Mouse (Mus musculus): Measurements from ENCODE around the gene Tspan4. TPM values are rescaled to one million over a fixed set of nuclear protein-coding genes. Genes with fewer than 3 reads are reported as not detected.
A peak's percentile ranks its signal among the peaks of the same experiment; 100 is the strongest.
"Not testable (repeated sequence)": the region's sequence is repeated elsewhere in the genome, so short reads cannot be mapped to it uniquely, and the experiment has no call there.

The Tspan4 gene
- polyA plus RNA-seq, 1 experiment from 2014 or later, result 65.0 TPM

DNA sequence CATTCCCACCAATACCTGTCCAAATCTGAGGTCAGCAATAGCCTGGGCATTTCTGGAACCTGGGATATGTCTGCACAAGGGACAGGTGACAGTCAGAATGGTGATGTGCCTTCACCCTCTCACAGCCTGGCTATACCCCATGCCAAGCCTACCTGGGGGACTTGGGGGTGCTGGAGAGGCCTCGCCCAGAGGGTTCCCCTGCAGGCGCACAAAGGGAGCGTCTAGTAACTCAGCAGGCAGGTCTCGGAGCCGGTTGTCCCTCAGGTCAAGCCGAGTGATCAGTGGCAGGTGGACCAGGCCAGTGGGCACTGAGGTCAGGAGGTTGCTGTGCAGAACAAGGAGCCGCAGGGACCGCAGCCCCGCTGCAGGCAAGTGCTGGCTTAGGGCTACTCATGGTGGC is 33.6 kb upstream of the Tspan4 start:
- Histone ChIP-seq H3K4me2 (ENCODE audit: low read length) (no peak overlapping the region), H3K4me3 (ENCODE audit: control insufficient read depth in 1 of 2, insufficient read depth in 1 of 2, low read depth in 1 of 2, low read length in 2 of 2) (no peak overlapping the region), H3K4me1 (ENCODE audit: control insufficient read depth in 2 of 2, insufficient read depth in 2 of 2, low read length in 2 of 2) (peaks cover 22 to 25% of the 10 kb centered on the region in 2 experiments), H3K36me3 (ENCODE audit: control insufficient read depth, insufficient read depth, low read length) (peaks cover 32% of the 10 kb centered on the region), H3K27me3 (ENCODE audit: control insufficient read depth, insufficient read depth, low read length) (no peaks in the 10 kb centered on the region), H3K27ac (replicated peaks in 1 of 2; ENCODE audit: control insufficient read depth in 1 of 2, insufficient read depth in 1 of 2, low read depth in 2 of 2, low read length in 2 of 2) (no peak overlapping the region), H3K9ac (ENCODE audit: low read length) (no peak overlapping the region), H3K9me3 (ENCODE audit: control insufficient read depth, low read length) (no peaks in the 10 kb centered on the region)
- WGBS, result 95% methylated on average over 9 of the region's 9 CpGs
- no peak for ATAC-seq (ENCODE audit: insufficient number of reproducible peaks, insufficient read depth, low FRiP score, low read depth)

GRCm38 (mm10) chr7:141442199-141442598 is 32.8 kb upstream of the Tspan4 start:
- no peaks in the 10 kb centered on the region for H3K27me3 ChIP-seq (ENCODE audit: control insufficient read depth, insufficient read depth, low read length)
- ATAC-seq (ENCODE audit: insufficient number of reproducible peaks, insufficient read depth, low FRiP score, low read depth), result no peak
- no peak overlapping the region for H3K4me3 ChIP-seq (ENCODE audit: control insufficient read depth in 1 of 2, insufficient read depth in 1 of 2, low read depth in 1 of 2, low read length in 2 of 2)
- WGBS, result 92% methylated on average over 13 of the region's 13 CpGs
- peaks cover 21% of the 10 kb centered on the region in 2 experiments for H3K4me1 ChIP-seq (ENCODE audit: control insufficient read depth in 2 of 2, insufficient read depth in 2 of 2, low read length in 2 of 2)
- H3K36me3 ChIP-seq (ENCODE audit: control insufficient read depth, insufficient read depth, low read length), result peaks cover 32% of the 10 kb centered on the region
- H3K9ac ChIP-seq (ENCODE audit: low read length), result no peak overlapping the region; the same call in 1 of the 2 replicates
- no peak overlapping the region for H3K27ac ChIP-seq (replicated peaks in 1 of 2; ENCODE audit: control insufficient read depth in 1 of 2, insufficient read depth in 1 of 2, low read depth in 2 of 2, low read length in 2 of 2)
- H3K4me2 ChIP-seq (ENCODE audit: low read length), result no peak overlapping the region
- no peaks in the 10 kb centered on the region for H3K9me3 ChIP-seq (ENCODE audit: control insufficient read depth, low read length)

GRCm38 (mm10) chr7:141443081-141443821 is 31.8 kb upstream of the Tspan4 start:
- no peaks in the 10 kb centered on the region for H3K9me3 ChIP-seq (ENCODE audit: control insufficient read depth, low read length)
- peaks cover 28% of the 10 kb centered on the region for H3K36me3 ChIP-seq (ENCODE audit: control insufficient read depth, insufficient read depth, low read length)
- WGBS, result 21% methylated on average over 12 of the region's 12 CpGs
- H3K4me3 ChIP-seq (ENCODE audit: control insufficient read depth in 1 of 2, insufficient read depth in 1 of 2, low read depth in 1 of 2, low read length in 2 of 2), result peak overlapping the region; percentile 50 to 68
- H3K4me1 ChIP-seq (ENCODE audit: control insufficient read depth in 2 of 2, insufficient read depth in 2 of 2, low read length in 2 of 2), result peaks cover 20 to 21% of the 10 kb centered on the region in 2 experiments
- H3K27me3 ChIP-seq (ENCODE audit: control insufficient read depth, insufficient read depth, low read length), result no peaks in the 10 kb centered on the region
- peak overlapping the region; percentile 34 to 41; a peak in 2 of 4 replicates for H3K27ac ChIP-seq (replicated peaks in 1 of 2; ENCODE audit: control insufficient read depth in 1 of 2, insufficient read depth in 1 of 2, low read depth in 2 of 2, low read length in 2 of 2)
- peak overlapping the region; percentile 77 for H3K9ac ChIP-seq (ENCODE audit: low read length)
- peak overlapping the region; percentile 96 for H3K4me2 ChIP-seq (ENCODE audit: low read length)
- ATAC-seq (ENCODE audit: insufficient number of reproducible peaks, insufficient read depth, low FRiP score, low read depth), result no peak

- WGBS, result under 1% methylated on average over 25 of the region's 25 CpGs
- peaks cover 25 to 26% of the 10 kb centered on the region in 2 experiments for H3K4me1 ChIP-seq (ENCODE audit: control insufficient read depth in 2 of 2, insufficient read depth in 2 of 2, low read length in 2 of 2)
- H3K4me2 ChIP-seq (ENCODE audit: low read length), result peak within 1 kb of the TSS; percentile 96
- peak within 1 kb of the TSS; percentile 46 to 80 for H3K27ac ChIP-seq (replicated peaks in 1 of 2; ENCODE audit: control insufficient read depth in 1 of 2, insufficient read depth in 1 of 2, low read depth in 2 of 2, low read length in 2 of 2)
- ATAC-seq (ENCODE audit: insufficient number of reproducible peaks, insufficient read depth, low FRiP score, low read depth), result 0 out of 2 replicates have a peak, but pooled peaks have one; percentile 24
- no peaks in the 10 kb centered on the region for H3K9me3 ChIP-seq (ENCODE audit: control insufficient read depth, low read length)
- H3K9ac ChIP-seq (ENCODE audit: low read length), result peak within 1 kb of the TSS; percentile 77
- peaks cover 27% of the 10 kb centered on the region for H3K36me3 ChIP-seq (ENCODE audit: control insufficient read depth, insufficient read depth, low read length)
- no peaks in the 10 kb centered on the region for H3K27me3 ChIP-seq (ENCODE audit: control insufficient read depth, insufficient read depth, low read length)
- H3K4me3 ChIP-seq (ENCODE audit: control insufficient read depth in 1 of 2, insufficient read depth in 1 of 2, low read depth in 1 of 2, low read length in 2 of 2), result peak within 1 kb of the TSS; percentile 50 to 68
These were observed 31.2 kb upstream of the Tspan4 start, which contains the start of gene Pidd1 for GRCm38 (mm10) chr7:141443828-141444237. Gene Pidd1, minus strand, starts transcription at chr7:141444025.

GRCm38 (mm10) chr7:141446374-141446773 is 28.7 kb upstream of the Tspan4 start:
- not testable (repeated sequence) for ATAC-seq (ENCODE audit: insufficient number of reproducible peaks, insufficient read depth, low FRiP score, low read depth); H3K4me3 ChIP-seq (ENCODE audit: control insufficient read depth in 1 of 2, insufficient read depth in 1 of 2, low read depth in 1 of 2, low read length in 2 of 2); H3K27ac ChIP-seq (replicated peaks in 1 of 2; ENCODE audit: control insufficient read depth in 1 of 2, insufficient read depth in 1 of 2, low read depth in 2 of 2, low read length in 2 of 2); H3K27me3 ChIP-seq (ENCODE audit: control insufficient read depth, insufficient read depth, low read length); H3K9ac ChIP-seq (ENCODE audit: low read length); H3K9me3 ChIP-seq (ENCODE audit: control insufficient read depth, low read length)
- H3K4me2 ChIP-seq (ENCODE audit: low read length), result peak overlapping the region; percentile 91
- WGBS, result 79% methylated on average over 3 of the region's 3 CpGs
- H3K36me3 ChIP-seq (ENCODE audit: control insufficient read depth, insufficient read depth, low read length), result peaks cover 33% of the 10 kb centered on the region
- peaks cover 21 to 23% of the 10 kb centered on the region in 2 experiments for H3K4me1 ChIP-seq (ENCODE audit: control insufficient read depth in 2 of 2, insufficient read depth in 2 of 2, low read length in 2 of 2)

DNA sequence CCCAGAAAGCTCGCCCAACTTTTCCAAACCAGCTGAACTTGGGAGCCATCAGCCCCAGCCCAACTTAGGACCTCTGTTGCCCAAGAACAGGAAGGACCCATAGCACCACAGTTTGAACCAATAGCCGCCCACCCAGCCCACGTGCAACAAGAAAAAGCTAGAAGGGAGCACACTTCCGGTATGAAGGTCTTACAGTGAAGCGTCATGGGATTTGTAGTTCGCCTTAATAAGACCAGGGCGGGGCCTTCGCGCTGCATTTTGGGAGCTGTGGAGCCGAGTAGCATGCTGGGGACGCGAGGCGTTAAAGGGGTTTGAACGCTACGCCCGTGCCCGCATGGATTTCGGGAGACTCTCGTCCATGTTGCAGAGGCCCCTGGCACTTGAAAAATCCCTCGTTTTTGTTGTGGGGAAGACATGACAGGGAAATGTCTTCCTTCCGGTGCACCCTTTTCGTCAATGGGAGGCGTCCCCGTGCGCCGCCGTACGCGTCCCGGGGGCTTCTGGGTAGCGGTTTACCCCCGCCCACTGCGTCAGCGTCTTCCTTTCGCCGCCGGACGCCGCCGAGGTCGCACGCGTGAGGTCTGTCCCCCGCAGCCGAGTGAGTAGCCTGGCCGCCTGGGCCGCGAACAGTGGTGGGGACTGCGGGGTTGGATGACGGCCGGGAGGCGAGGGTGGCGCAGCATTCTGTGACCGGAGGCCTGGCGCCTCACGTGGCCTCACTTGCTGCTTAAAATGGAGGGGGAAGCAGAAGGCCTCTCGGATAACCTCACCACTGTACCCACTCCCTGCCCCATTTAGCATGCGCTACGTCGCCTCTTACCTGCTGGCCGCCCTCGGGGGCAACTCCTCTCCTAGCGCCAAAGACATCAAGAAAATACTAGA is 27.7 kb upstream of the Tspan4 start, which contains the start of gene Rplp2:
Rplp2 (plus strand) TSS at position 261 of the 882 bp plus-strand sequence.
- H3K9me3 ChIP-seq (ENCODE audit: control insufficient read depth, low read length), result no peaks in the 10 kb centered on the region
- peak within 1 kb of the TSS; percentile 91 for H3K4me2 ChIP-seq (ENCODE audit: low read length)
- peaks cover 20 to 21% of the 10 kb centered on the region in 2 experiments for H3K4me1 ChIP-seq (ENCODE audit: control insufficient read depth in 2 of 2, insufficient read depth in 2 of 2, low read length in 2 of 2)
- H3K4me3 ChIP-seq (ENCODE audit: control insufficient read depth in 1 of 2, insufficient read depth in 1 of 2, low read depth in 1 of 2, low read length in 2 of 2), result peak within 1 kb of the TSS; percentile 87 to 92
- H3K36me3 ChIP-seq (ENCODE audit: control insufficient read depth, insufficient read depth, low read length), result peaks cover 40% of the 10 kb centered on the region
- peak within 1 kb of the TSS; percentile 85 to 90 for H3K27ac ChIP-seq (replicated peaks in 1 of 2; ENCODE audit: control insufficient read depth in 1 of 2, insufficient read depth in 1 of 2, low read depth in 2 of 2, low read length in 2 of 2)
- peak; percentile 86 for ATAC-seq (ENCODE audit: insufficient number of reproducible peaks, insufficient read depth, low FRiP score, low read depth)
- H3K27me3 ChIP-seq (ENCODE audit: control insufficient read depth, insufficient read depth, low read length), result no peaks in the 10 kb centered on the region
- peak within 1 kb of the TSS; percentile 95 for H3K9ac ChIP-seq (ENCODE audit: low read length)
- under 1% methylated on average over 63 of the region's 63 CpGs for WGBS

GRCm38 (mm10) chr7:141451928-141452327 is 23.1 kb upstream of the Tspan4 start:
- no peak overlapping the region for H3K27ac ChIP-seq (replicated peaks in 1 of 2; ENCODE audit: control insufficient read depth in 1 of 2, insufficient read depth in 1 of 2, low read depth in 2 of 2, low read length in 2 of 2)
- H3K9ac ChIP-seq (ENCODE audit: low read length), result no peak overlapping the region
- H3K9me3 ChIP-seq (ENCODE audit: control insufficient read depth, low read length), result no peaks in the 10 kb centered on the region
- H3K36me3 ChIP-seq (ENCODE audit: control insufficient read depth, insufficient read depth, low read length), result peaks cover 43% of the 10 kb centered on the region
- no peak overlapping the region for H3K4me2 ChIP-seq (ENCODE audit: low read length)
- H3K4me3 ChIP-seq (ENCODE audit: control insufficient read depth in 1 of 2, insufficient read depth in 1 of 2, low read depth in 1 of 2, low read length in 2 of 2), result no peak overlapping the region
- no peak for ATAC-seq (ENCODE audit: insufficient number of reproducible peaks, insufficient read depth, low FRiP score, low read depth)
- H3K27me3 ChIP-seq (ENCODE audit: control insufficient read depth, insufficient read depth, low read length), result no peaks in the 10 kb centered on the region
- peaks cover 11 to 20% of the 10 kb centered on the region in 2 experiments for H3K4me1 ChIP-seq (ENCODE audit: control insufficient read depth in 2 of 2, insufficient read depth in 2 of 2, low read length in 2 of 2)
